Mouse (Mus musculus) spleen, adult 2 months (tissue): ENCODE results near the gene Npdc1.

Experiments
- CTCF ChIP-seq: fragments of 200-500 bp; IDR thresholded peaks from 2 replicates; pipeline ENCODE4 v1.5.1; 2011; ENCODE audit warnings: mild to moderate bottlenecking, inconsistent platforms; ENCODE audit not compliant: insufficient read depth, insufficient read length, insufficient replicate concordance; ENCODE audit errors: extremely low read depth
- POLR2A ChIP-seq: fragments of 200-500 bp; IDR thresholded peaks from 2 replicates; pipeline ENCODE4 v1.6.1; 2011; ENCODE audit warnings: low read depth, low read length, inconsistent platforms

DNA sequence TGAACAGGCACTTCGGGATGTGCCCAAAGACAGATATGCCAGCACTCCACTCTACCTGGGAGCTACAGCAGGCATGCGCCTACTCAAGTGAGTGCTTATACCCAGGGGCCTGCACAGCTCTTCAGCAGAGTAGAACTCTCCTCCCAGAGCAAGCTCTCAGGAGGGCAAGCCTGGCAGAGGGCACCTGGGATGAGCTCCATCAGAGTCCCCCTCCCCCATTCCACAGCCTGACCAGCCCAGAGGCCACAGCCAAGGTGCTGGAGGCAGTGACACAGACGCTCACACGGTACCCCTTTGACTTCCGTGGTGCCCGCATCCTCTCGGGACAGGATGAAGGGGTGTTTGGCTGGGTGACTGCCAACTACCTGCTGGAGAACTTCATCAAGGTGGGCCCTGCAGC is 1.1 kb upstream of the Npdc1 start:
- TF ChIP-seq POLR2A (no peak), CTCF (no peak)
